Mouse (Mus musculus) myocyte (in vitro differentiated cells): ENCODE data around the gene Ccdc106.

Source experiments
- E2F4 ChIP-seq: IDR thresholded peaks from one replicate; pipeline ENCODE4 v1.6.1; 2011; ENCODE audit warnings: mild to moderate bottlenecking, control low read depth, moderate library complexity; ENCODE audit not compliant: insufficient read depth
- MAX ChIP-seq: IDR thresholded peaks from one replicate; pipeline ENCODE4 v1.6.1; 2011; ENCODE audit warnings: low read depth, mild to moderate bottlenecking, control low read depth
- MYOD1 ChIP-seq, 3 experiments: IDR thresholded peaks; one replicate each; pipeline ENCODE4 v1.6.1; 2011; ENCODE audit warnings: control low read depth in 2 of 3, low read depth in 2 of 3, mild to moderate bottlenecking in 2 of 3, moderate library complexity in 1 of 3; ENCODE audit not compliant: insufficient read length in 2 of 3, control insufficient read depth in 1 of 3
- MYOG ChIP-seq, 3 experiments: IDR thresholded peaks; one replicate each; pipeline ENCODE4 v1.6.1; 2011; ENCODE audit warnings: control low read depth in 2 of 3, low read depth in 2 of 3, mild to moderate bottlenecking in 2 of 3; ENCODE audit not compliant: insufficient read length in 2 of 3, control insufficient read depth in 1 of 3, insufficient read depth in 1 of 3
- POLR2A ChIP-seq: IDR thresholded peaks from one replicate; pipeline ENCODE4 v1.6.1; 2011; ENCODE audit warnings: low read depth, mild to moderate bottlenecking, control low read depth, moderate library complexity; ENCODE audit not compliant: insufficient read length
- POLR2AphosphoS2 ChIP-seq: IDR thresholded peaks from one replicate; pipeline ENCODE4 v1.6.1; 2011; ENCODE audit warnings: low read depth, control low read depth; ENCODE audit not compliant: insufficient read length
- USF1 ChIP-seq: IDR thresholded peaks from one replicate; pipeline ENCODE4 v1.6.1; 2011; ENCODE audit warnings: low read depth, mild to moderate bottlenecking, control low read depth, moderate library complexity

- no peak for TF ChIP-seq MYOG (IDR thresholded peaks at IDR 0.05; ENCODE audit: control insufficient read depth in 1 of 3, insufficient read depth in 1 of 3, insufficient read length in 2 of 3, low read depth in 2 of 3)
- no peak for TF ChIP-seq MAX
- no peak for TF ChIP-seq USF1
- no peak for TF ChIP-seq POLR2A
- no peak for TF ChIP-seq MYOD1 (IDR thresholded peaks at IDR 0.05; ENCODE audit: control insufficient read depth in 1 of 3, insufficient read length in 2 of 3, low read depth in 2 of 3)
- no peak for TF ChIP-seq E2F4
- TF ChIP-seq POLR2AphosphoS2 = no peak
Observed at GRCm38 (mm10) chr7:5076931-5077330, 56.6 kb downstream of the Ccdc106 start.
